Mouse (Mus musculus) brain, embryonic 14.5 days (tissue): ENCODE measurements around the gene Rbfox2.

Experiments used
- CTCF ChIP-seq: fragments of 200-500 bp; IDR thresholded peaks from 2 replicates; pipeline ENCODE4 v1.5.1; 2012; ENCODE audit warnings: inconsistent platforms, mild to moderate bottlenecking, moderate library complexity, borderline replicate concordance; ENCODE audit not compliant: insufficient read depth, insufficient read length; ENCODE audit errors: extremely low read depth
- POLR2A ChIP-seq: fragments of 200-500 bp; IDR thresholded peaks from 2 replicates; pipeline ENCODE4 v1.6.1; 2012; ENCODE audit warnings: mild to moderate bottlenecking, inconsistent platforms, borderline replicate concordance; ENCODE audit not compliant: poor library complexity, insufficient read depth, insufficient read length, severe bottlenecking; ENCODE audit errors: extremely low read depth

DNA sequence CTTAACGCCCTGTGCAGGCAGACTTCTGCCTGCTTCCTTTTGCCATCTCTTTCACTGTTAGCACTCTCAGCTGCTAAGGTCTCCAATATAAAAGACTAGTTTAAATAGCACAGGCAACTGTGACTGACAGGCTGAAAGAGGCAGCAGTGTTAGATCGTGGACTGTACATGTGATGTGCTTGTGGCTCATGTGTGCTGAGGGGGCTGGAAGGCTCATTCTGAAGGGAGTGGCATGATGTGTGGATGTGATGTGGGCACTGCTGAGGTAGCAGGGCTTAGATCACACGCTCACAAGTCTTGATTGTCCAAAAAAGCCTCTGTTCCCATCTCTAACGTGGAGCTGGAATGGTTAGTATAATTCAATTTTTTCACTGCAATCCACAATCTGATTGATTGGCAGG is 215.4 kb downstream of the Rbfox2 start:
- no peak for TF ChIP-seq CTCF
- no peak for TF ChIP-seq POLR2A
